Mouse (Mus musculus) small intestine, adult 2 months (tissue): ENCODE data around the gene Unc5b.

Experiments used
- CTCF ChIP-seq: fragments of 200-500 bp; IDR thresholded peaks from 2 replicates; pipeline ENCODE4 v1.5.1; 2012; ENCODE audit warnings: low read depth, mild to moderate bottlenecking, control low read depth, inconsistent platforms, low read length, moderate library complexity, mixed read lengths; ENCODE audit not compliant: insufficient replicate concordance, insufficient read length; ENCODE audit errors: extremely low read depth
- POLR2A ChIP-seq: fragments of 200-500 bp; IDR thresholded peaks from 2 replicates; pipeline ENCODE4 v1.6.1; 2012; ENCODE audit warnings: low read depth, mild to moderate bottlenecking, control low read depth, inconsistent platforms, low read length, moderate library complexity

DNA sequence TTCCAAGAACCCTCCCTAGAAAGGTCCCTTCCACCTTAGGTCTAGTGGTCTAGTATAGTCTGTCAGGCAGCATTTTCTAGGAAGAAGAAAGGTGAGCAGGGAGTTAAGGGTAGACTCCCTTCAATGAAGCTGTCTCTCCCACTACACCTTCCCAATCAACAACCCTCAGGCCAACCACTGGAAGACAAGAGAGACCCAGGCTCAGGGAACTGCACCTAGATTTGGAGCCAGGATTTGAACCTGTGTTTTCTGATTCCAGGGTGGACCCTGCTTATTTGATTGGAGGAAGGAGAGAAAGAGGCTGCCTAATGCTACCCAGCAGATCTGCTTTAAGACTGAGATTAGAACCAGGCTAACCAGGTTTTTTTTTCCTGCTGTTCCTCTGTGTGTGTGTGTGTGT, 10.1 kb downstream of the Unc5b start:
- TF ChIP-seq CTCF: no peak
- TF ChIP-seq POLR2A: no peak
